ENCODE assay signal across 8 mouse cellular contexts in genomic region chr15:79470583-79470982, GRCm38 (mm10). TPM values are rescaled to one million over a fixed set of nuclear protein-coding genes. Genes with fewer than 3 reads are reported as not detected.
A peak's percentile ranks its signal among the peaks of the same experiment; 100 is the strongest.
DNase-seq lines count a peak whose midpoint lies in the region; ATAC-seq and TF ChIP-seq lines count a peak whose summit lies in the region.
"Had no signal": no experiment of that assay in that cellular context is flagged by ENCODE, and none has a peak within 500 bp of the region (broad histone marks: within the 10 kb centered on the region; RNA-seq: fewer than 3 reads in every experiment).

No protein-coding gene starts in this region.

- no peaks in the 10 kb centered on the region for H3K27me3 ChIP-seq in ES-Bruce4 (ENCODE audit: control insufficient read depth, insufficient read depth, low read length, poor library complexity, severe bottlenecking)
- H3K27me3 ChIP-seq in hindbrain, embryonic 10.5 days (ENCODE audit: insufficient read depth, poor library complexity, severe bottlenecking), result peaks cover 10% of the 10 kb centered on the region

- H3K27ac ChIP-seq in ES-Bruce4 (ENCODE audit: insufficient read depth, low read length), result no peak overlapping the region
- H3K27ac ChIP-seq in hindbrain, embryonic 10.5 days, result no peak overlapping the region

- no peak for TF ChIP-seq CTCF in ES-Bruce4 (IDR thresholded peaks at IDR 0.05; ENCODE audit: low read depth, low read length)

- H3K4me3 ChIP-seq in ES-Bruce4 (ENCODE audit: low read depth, low read length), result peak overlapping the region; percentile 45
- H3K4me3 ChIP-seq in hindbrain, embryonic 10.5 days, result peak overlapping the region; percentile 36

- DNase-seq in R1 (ENCODE audit: low read depth, low spot score), result peak; percentile 55
- no peak for DNase-seq in hindbrain, embryonic 10.5 days (ENCODE audit: low spot score)
- DNase-seq in lung, postnatal 14 days, result peak; percentile 8

- TF ChIP-seq POLR2A in ES-Bruce4 (IDR thresholded peaks at IDR 0.05; ENCODE audit: insufficient read depth, low read length), result no peak

- no peaks in the 10 kb centered on the region for H3K36me3 ChIP-seq in ES-Bruce4 (ENCODE audit: control insufficient read depth, insufficient read depth, low read length, poor library complexity, severe bottlenecking)
- H3K36me3 ChIP-seq in hindbrain, embryonic 10.5 days, result no peaks in the 10 kb centered on the region

- H3K9me3 ChIP-seq in ES-Bruce4 (replicated peaks; ENCODE audit: control insufficient read depth, insufficient read depth, low read length, poor library complexity, severe bottlenecking), result no peaks in the 10 kb centered on the region
- H3K9me3 ChIP-seq in hindbrain, embryonic 10.5 days, result 0 out of 2 replicates have a peak, but pooled peaks cover 3% of the 10 kb centered on the region

- no peak for ATAC-seq in megakaryocyte-erythroid progenitor cell, adult 5-6 weeks (replicated peaks; ENCODE audit: low FRiP score, low TSS enrichment, poor library complexity, severe bottlenecking)
- ATAC-seq in erythroid progenitor cell, adult 5-6 weeks (replicated peaks; ENCODE audit: low FRiP score, poor library complexity, severe bottlenecking), result no peak
- ATAC-seq in inflammation-experienced regulatory T-cells, adult 6 months, result no peak

- 32% methylated on average over 17 of the region's 17 CpGs for WGBS in hindbrain, embryonic 10.5 days

- TF ChIP-seq EP300 in ES-Bruce4 (IDR thresholded peaks at IDR 0.05; ENCODE audit: insufficient read depth, low read depth, low read length), result no peak

- no peak overlapping the region for H3K9ac ChIP-seq in ES-Bruce4 (ENCODE audit: low read depth, poor library complexity, severe bottlenecking)

- no peaks in the 10 kb centered on the region for H3K4me1 ChIP-seq in ES-Bruce4 (ENCODE audit: control insufficient read depth, insufficient read depth, low read length)
- H3K4me1 ChIP-seq in hindbrain, embryonic 10.5 days (replicated peaks), result peaks cover 19% of the 10 kb centered on the region

RNA-seq across cellular contexts. Expression of gene Csnk1e, which starts 15.2 kb away (rescaled TPM):
- 113 and 116 TPM in 2 replicates for polyA plus RNA-seq in ES-Bruce4 (2011; ENCODE audit: insufficient read depth, insufficient read length, low read depth, missing spikeins)
- 148 and 190 TPM in 2 replicates for polyA plus RNA-seq in hindbrain, embryonic 10.5 days (2016; fragmentation: Nextera tagmentation; extraction: Ambion mirVana)
- total RNA-seq in megakaryocyte-erythroid progenitor cell, adult 5-6 weeks (2014; fragmentation: Nextera tagmentation), result 48.5 and 52.0 TPM in 2 replicates
- 30.5 and 40.8 TPM in 2 replicates for total RNA-seq in megakaryocyte-erythroid progenitor cell, adult 5-6 weeks (2017)
- 6.8 and 18.9 TPM in 2 replicates for total RNA-seq in erythroid progenitor cell, adult 5-6 weeks (2015; ENCODE audit: low replicate concordance)
- 2.1 and 2.9 TPM in 2 replicates for total RNA-seq in erythroid progenitor cell, adult 5-6 weeks (2017; ENCODE audit: low replicate concordance)
- polyA plus RNA-seq in inflammation-experienced regulatory T-cells, adult 6 months (2017; shearing (Covaris generic)), result 1 to 10 TPM; 4.2 to 6.5 (median 4.4) TPM

RNA-seq across cellular contexts. Expression of gene Kcnj4, which starts 34.5 kb away (rescaled TPM):
- polyA plus RNA-seq in ES-Bruce4 (2011; ENCODE audit: insufficient read depth, insufficient read length, low read depth, missing spikeins), result 4.5 TPM in 2 replicates
- polyA plus RNA-seq in hindbrain, embryonic 10.5 days (2016; fragmentation: Nextera tagmentation; extraction: Ambion mirVana), result not detected in 2 replicates
- total RNA-seq in megakaryocyte-erythroid progenitor cell, adult 5-6 weeks (2014; fragmentation: Nextera tagmentation), result not detected in 2 replicates
- not detected in 2 replicates for total RNA-seq in megakaryocyte-erythroid progenitor cell, adult 5-6 weeks (2017)
- total RNA-seq in erythroid progenitor cell, adult 5-6 weeks (2015; ENCODE audit: low replicate concordance), result not detected in 2 replicates
- total RNA-seq in erythroid progenitor cell, adult 5-6 weeks (2017; ENCODE audit: low replicate concordance), result not detected in 2 replicates
- polyA plus RNA-seq in inflammation-experienced regulatory T-cells, adult 6 months (2017; shearing (Covaris generic)), result not detected
- polyA plus RNA-seq: gonadal fat pad, adult 2 months had no signal

RNA-seq across cellular contexts. Expression of gene Kdelr3, which starts 45.6 kb away (rescaled TPM):
- 41.4 and 43.9 TPM in 2 replicates for polyA plus RNA-seq in ES-Bruce4 (2011; ENCODE audit: insufficient read depth, insufficient read length, low read depth, missing spikeins)
- polyA plus RNA-seq in hindbrain, embryonic 10.5 days (2016; fragmentation: Nextera tagmentation; extraction: Ambion mirVana), result 11.4 and 21.5 TPM in 2 replicates
- not detected in 2 replicates for total RNA-seq in megakaryocyte-erythroid progenitor cell, adult 5-6 weeks (2014; fragmentation: Nextera tagmentation)
- total RNA-seq in megakaryocyte-erythroid progenitor cell, adult 5-6 weeks (2017), result not detected in 2 replicates
- total RNA-seq in erythroid progenitor cell, adult 5-6 weeks (2015; ENCODE audit: low replicate concordance), result 1.1 TPM in 1 of 2 replicates, not detected in the other
- not detected in 2 replicates for total RNA-seq in erythroid progenitor cell, adult 5-6 weeks (2017; ENCODE audit: low replicate concordance)
- 1 to 10 TPM in 1 of 3 experiments, under 1 TPM in 2; 0.40 to 1.8 (median 0.42) TPM for polyA plus RNA-seq in inflammation-experienced regulatory T-cells, adult 6 months (2017; shearing (Covaris generic))

Comparison
In these comparisons a context has a peak if more than half of its experiments do, and no peak if none do; other contexts are left out.
1. RNA of gene Csnk1e, which starts 15.2 kb away (polyA plus RNA-seq): 148 to 190 TPM in hindbrain, embryonic 10.5 days and 113 to 116 TPM in ES-Bruce4; 4.2 to 6.5 TPM in inflammation-experienced regulatory T-cells, adult 6 months; every median in the first group is over 10 times any median in the second.